Mouse (Mus musculus): ENCODE data around the gene Kcnq5.

DNA sequence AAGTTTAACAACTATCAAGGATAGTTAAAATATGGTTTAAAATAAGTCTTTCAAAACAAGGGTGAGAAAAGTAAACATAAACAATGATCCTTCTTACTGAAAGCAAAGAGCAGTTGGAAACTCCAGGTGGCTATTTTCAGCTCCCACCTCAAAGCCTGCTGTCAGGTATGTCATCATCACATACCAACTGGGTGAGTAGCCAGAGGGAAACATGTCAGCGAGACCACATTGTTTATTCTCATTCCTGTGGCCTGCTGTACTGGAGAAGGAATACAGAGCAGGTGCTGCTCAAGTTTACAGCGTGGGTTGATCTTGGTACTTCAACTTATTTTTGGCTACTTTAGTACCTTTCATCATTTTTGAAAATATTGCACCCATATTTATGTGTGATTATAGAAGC lies 347.8 kb downstream of the Kcnq5 start:
- TF ChIP-seq POLR2A (IDR thresholded peaks at IDR 0.05; ENCODE audit: low read depth, low read length) (no peak), ZC3H11A (IDR thresholded peaks at IDR 0.05; ENCODE audit: low read depth, low read length) (no peak), CTCF (conservative IDR thresholded peaks at IDR 0.05 in 1 of 2, IDR thresholded peaks at IDR 0.05 in 1 of 2; ENCODE audit: low read depth in 2 of 2, low read length in 2 of 2) (no peak), RCOR1 (conservative IDR thresholded peaks at IDR 0.05; ENCODE audit: low read depth, low read length) (no peak), EP300 (IDR thresholded peaks at IDR 0.05; ENCODE audit: low read length) (no peak), CHD1 (IDR thresholded peaks at IDR 0.05; ENCODE audit: low read depth, low read length) (no peak), ZNF384 (IDR thresholded peaks at IDR 0.05; ENCODE audit: low read depth, low read length) (no peak), MAX (IDR thresholded peaks at IDR 0.05; ENCODE audit: low read length) (no peak), E2F4 (IDR thresholded peaks at IDR 0.05; ENCODE audit: insufficient replicate concordance, low read depth, low read length) (no peak), CHD2 (IDR thresholded peaks at IDR 0.05; ENCODE audit: low read length) (no peak), SIN3A (IDR thresholded peaks at IDR 0.05; ENCODE audit: low read length) (no peak)
